Mouse (Mus musculus) gonadal fat pad, adult 2 months (tissue): ENCODE measurements around the gene Sf3b1. TPM values are rescaled to one million over a fixed set of nuclear protein-coding genes. Genes with fewer than 3 reads are reported as not detected.
"Not testable (repeated sequence)": the region's sequence is repeated elsewhere in the genome, so short reads cannot be mapped to it uniquely, and the experiment has no call there.

ENCODE experiments used
- DNase-seq: peaks from one replicate; pipeline ENCODE4 v3.0.0-alpha.2; 2012; ENCODE audit warnings: low read depth
- polyA plus RNA-seq: library from polyadenylated mRNA; depleted of rRNA; stranded (reverse); fragments of >200 nt; gene quantifications from 2 replicates; pipeline ENCODE4 v1.2.3, GENCODE M21; 2012; rRNA removed

The Sf3b1 gene
- 51.0 and 53.3 TPM in 2 replicates for polyA plus RNA-seq

DNA sequence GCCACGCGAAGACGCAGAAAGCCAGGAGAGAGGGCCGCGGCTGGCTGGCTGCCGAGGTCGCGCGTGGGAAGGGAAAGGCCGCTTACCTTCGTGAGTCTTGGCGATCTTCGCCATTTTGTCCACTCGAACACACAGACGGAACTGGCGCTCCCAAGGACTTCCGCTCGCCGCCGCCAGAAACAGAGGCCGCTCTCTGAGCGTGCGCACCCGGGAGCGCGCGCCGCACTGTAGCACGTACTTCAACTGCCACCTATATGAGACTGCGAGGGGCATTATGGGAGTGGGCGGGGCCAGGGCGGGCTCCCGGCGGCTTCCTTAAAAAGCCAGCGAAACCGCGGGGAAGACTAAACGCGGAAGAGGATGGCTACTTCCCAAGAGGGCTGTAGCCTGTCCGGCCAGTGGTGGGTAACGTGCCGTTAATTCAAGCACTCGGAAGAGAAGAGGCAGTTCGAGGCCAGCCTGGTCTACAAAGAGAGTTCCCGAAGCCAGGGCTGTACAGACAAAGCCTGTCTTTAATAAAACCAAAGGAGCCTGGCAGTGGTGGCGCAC is at the start of gene Sf3b1:
Gene Sf3b1 (minus strand): TSS at position 229 of the 549 bp plus-strand sequence.
- DNase-seq = peak; percentile 70

- no peak for DNase-seq
Measured at GRCm38 (mm10) chr1:55076395-55076743, 49.1 kb upstream of the Sf3b1 start.

- no peak for DNase-seq
Measured at GRCm38 (mm10) chr1:55075652-55076394, 48.5 kb upstream of the Sf3b1 start.

DNA sequence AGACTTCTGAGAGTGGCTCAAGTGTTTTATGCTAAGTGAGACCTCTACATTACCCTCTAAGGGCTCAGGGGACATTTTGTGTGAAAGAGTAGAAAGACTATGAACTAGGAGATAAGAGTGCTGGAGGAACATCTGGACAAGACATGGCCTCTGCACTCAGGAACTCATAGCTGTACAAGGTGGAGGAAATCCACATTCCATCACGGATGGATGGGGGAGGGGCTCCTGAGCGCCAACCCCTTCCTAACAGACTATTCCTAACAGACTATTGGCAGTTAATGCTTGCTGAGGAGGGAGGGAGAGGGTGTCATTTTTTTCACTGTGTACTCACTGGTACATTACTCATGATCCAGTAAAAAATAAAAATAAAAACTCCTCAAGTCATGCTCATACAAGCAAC is 47.5 kb upstream of the Sf3b1 start:
- DNase-seq = no peak

- not testable (repeated sequence) for DNase-seq
Measured at GRCm38 (mm10) chr1:55072328-55072727, 45.0 kb upstream of the Sf3b1 start.

- no peak for DNase-seq
Measured at GRCm38 (mm10) chr1:55061772-55062171, 34.5 kb upstream of the Sf3b1 start.

DNA sequence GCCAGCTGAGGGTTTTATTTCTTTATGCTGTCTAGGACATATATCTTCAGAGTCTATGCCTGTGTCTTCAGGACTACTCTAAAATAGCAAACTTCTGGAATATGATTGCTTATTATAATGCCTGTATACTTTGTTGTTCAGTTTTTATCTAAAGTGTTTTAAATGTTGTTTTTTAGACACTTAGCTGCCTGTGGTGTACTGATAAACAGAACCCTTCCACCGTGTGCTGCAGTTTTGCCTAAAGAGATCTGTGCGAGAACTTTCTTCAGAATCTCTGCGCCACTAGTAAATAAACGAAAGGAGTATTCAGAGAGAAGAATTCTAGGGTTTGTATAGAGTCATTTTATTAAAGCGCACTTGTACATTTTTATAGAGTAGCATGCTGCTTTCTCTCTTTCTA is 33.8 kb upstream of the Sf3b1 start:
- no peak for DNase-seq

- not testable (repeated sequence) for DNase-seq
Measured at GRCm38 (mm10) chr1:55058383-55058782, 31.1 kb upstream of the Sf3b1 start.

- no peak for DNase-seq
Measured at GRCm38 (mm10) chr1:55055322-55056115, 28.2 kb upstream of the Sf3b1 start.

- no peak for DNase-seq
Measured at GRCm38 (mm10) chr1:55053596-55053995, 26.3 kb upstream of the Sf3b1 start.

DNA sequence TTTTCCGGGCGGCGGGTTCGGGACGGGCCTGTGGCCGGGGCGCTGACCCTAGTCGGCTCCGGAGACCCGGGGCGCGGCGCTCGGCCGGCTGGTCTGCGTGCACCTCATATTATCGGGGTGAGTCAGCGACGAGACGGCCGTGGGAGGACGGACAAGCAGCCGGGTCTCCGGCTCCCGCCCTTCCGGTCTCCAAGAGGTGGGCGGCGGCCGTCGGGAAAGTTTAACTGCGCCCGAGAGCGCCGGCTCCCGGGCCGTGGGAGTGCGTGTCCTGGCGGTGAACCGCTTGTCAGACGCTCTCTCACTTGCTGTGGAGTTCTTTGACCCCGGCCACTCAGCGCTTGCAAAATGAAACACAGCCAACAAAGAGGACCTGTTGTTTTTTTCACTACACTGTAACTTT is 25.7 kb upstream of the Sf3b1 start:
- DNase-seq = no peak

DNA sequence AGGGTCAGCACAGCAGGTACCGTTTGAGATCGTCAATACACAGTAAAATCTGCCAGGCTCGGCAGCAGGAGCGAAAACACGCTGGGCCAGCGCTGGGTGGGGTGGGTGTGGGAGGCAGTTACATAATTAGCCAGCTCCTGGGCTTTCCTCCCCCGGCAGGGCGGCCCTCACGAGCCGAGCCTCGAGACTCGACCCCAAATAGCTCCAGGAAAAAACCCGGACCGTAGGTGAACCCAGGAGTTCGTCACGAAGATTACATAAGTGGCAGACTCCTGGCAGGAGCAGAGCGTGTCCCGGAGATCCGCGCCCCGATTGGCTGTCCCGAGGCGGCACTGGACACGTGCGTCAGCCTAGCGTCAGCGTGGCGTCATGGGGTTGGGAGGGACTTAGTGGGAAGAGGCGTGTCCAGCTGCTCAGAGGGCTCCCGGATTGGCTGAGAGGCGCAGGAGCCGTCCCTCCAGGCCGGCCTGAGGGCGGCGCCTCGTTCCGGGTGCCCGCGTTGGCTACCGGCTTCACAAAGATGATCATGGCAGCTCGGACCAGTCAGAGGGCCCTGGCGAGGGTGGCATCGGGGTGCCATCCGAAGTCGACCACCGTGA is 25.2 kb upstream of the Sf3b1 start, which contains the start of gene Coq10b:
Gene Coq10b (plus strand): TSS at position 416 of the 599 bp plus-strand sequence.
- peak; percentile 81 for DNase-seq

DNA sequence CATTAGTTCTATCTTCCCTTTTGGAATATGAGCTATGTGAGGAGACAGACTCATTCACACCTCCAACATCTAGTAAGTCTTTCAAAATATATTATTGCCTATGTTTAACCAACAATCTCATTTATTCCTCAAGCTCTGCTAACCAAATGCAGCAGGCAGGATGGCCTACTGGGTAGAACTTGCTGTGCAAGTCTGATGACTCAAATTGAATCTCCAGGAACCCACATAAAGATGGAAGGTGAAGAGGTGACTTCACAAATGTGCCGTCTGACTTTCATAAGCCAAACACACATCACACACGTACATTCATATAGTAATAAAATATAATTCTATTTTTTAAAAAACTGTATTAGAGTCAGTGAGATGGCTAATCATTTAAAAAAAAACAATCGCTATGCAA is 24.4 kb upstream of the Sf3b1 start:
- DNase-seq = no peak

DNA sequence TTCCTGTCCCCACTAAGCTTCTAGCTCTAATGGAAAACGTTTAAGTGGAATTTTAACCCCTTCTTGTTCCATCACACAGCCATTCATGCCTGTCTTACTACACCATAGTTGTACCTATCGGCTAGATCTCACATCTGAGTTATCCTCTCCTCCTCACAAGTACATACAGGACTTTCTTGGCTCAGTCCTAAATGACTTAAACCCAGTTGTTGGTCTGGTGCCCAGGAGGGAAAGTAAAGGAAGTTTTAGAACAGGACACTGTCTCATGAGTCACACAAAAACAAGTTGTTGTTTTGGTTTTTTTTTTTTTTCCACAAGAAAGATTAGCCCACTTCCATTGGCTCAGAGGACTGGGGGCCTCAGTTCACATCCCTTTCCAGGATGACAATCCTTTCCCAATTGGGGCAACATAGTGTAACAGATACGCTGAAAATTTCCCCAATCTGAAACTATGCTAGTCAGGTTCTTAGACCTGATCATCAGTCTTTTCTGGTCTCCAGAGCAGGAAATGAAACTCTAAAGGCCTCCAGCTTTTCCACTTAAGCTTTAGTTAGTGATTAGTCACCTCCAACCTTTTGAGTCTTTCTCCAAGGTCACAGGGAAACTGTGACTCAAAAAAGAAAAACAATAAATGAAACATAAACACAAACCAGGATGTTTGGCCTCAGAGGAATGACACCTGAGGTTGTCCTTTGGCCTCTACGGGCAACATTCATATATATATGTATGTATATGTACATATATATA is 21.7 kb upstream of the Sf3b1 start:
- peak; percentile 88 for DNase-seq

DNA sequence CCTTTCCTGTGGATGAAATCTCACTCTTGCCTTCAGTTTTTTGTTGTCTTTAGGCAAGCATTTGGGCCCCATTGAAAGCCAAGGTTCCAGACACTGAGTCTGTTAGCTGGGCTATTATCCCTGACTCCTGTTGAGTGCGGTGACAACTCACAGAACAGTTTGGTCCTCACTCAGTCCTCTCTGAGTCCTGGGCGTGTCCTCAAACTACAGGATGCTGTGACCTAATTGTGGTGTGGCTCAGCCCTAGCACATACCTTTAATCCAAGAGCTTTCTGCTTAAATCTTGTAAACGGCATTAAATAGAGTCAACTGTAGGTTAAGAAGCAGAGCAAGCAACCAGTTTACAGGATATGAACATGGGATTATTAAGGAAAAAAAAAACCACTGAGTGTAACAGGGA is 15.9 kb upstream of the Sf3b1 start:
- no peak for DNase-seq

DNA sequence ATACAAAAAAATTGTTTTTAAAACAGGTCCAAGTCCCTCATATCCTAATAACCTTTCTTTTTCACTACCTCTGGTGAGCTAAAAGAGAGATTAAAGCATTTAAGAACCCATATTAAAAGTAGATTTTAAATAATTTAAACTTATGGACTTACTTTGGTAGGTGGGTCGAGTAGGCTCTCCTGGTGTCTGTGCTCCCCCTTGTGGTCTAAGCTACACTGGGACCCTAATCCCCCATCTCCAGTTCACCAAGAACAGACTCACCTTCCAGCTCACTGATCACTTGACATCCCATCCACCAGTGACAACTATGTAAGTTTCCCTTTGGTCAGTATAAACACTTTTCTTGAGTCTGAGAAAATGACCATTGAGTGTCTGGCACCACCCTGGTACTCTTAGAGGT is 15.0 kb upstream of the Sf3b1 start:
- DNase-seq = no peak

GRCm38 (mm10) chr1:55041691-55042090 is 14.4 kb upstream of the Sf3b1 start:
- DNase-seq = no peak

DNA sequence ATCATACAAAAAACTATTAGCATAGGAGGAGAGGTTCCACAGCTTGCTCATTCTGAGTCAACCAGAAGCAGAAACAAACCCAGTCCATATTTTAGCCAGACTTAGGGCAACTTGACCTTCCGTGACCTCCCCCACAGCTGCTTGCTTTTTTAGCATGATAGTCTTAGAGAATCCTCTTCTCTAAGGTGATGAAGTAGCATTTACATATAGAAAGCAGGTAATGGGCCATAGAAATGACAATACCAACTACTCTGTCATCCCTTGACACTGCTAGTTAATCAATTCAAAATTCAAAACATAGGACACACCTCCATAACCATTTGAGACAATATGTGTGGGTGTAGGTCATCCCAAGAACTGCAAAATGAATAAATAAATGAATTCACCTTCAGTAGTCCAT is 12.7 kb upstream of the Sf3b1 start:
- no peak for DNase-seq

- no peak for DNase-seq
Measured at GRCm38 (mm10) chr1:55031026-55031779, 3.9 kb upstream of the Sf3b1 start.

DNA sequence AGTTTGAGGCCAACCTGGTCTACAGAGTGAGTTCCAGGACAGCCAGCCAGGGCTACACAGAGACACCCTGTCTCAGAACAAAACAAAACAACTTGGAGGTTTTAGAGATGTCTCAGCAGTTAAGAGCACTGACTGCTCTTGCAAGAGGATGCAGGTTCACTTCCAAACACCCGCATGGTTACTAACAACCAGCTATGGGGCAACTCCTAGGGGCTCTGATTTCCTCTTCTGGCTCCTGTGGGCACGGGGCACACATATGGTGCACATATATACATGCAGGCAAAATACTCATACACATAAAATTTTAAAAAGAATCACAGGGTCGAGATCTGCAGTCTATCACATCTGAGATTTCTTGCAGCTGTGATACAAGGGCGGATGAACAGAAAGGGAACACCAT is 2.2 kb upstream of the Sf3b1 start:
- DNase-seq = no peak
